Mouse (Mus musculus): ENCODE results near the gene Gstk1. TPM values are rescaled to one million over a fixed set of nuclear protein-coding genes. Genes with fewer than 3 reads are reported as not detected.

Gene Gstk1
- polyA plus RNA-seq (2015; fragmentation: Nextera tagmentation; extraction: Ambion mirVana): 3.7 and 5.2 TPM in 2 replicates

DNA sequence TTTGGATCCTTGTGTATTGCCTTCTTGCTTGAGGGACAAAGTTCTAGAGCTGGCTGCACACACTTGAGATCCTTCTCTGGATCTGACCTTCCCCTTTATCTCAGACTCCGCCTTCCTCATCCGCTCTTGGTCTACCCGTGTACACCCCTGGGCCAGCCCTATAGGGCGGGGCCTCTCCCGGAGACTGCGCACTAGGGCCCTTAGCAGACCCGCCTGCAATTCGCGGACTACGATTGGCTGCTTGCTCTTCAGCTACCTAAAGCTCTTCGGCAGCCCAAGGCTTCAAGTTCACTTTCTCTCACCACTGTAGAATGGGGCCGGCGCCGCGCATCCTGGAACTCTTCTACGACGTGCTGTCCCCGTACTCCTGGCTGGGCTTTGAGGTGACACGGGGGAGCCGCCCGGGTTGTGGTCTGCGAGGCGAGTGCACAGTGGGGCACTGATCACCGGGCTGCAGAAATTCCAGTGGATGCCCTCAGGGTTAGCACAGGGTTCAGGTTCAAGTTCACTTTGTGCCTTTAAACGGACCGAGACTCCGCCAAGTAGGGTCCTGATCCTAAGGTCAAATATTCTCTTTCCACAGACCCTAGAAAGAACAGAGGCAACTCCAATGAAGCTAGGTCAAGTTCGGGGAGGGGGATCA, at the start of gene Gstk1:
Gene Gstk1, plus strand, starts transcription at position 225 of the 643 bp plus-strand sequence.

DNA sequence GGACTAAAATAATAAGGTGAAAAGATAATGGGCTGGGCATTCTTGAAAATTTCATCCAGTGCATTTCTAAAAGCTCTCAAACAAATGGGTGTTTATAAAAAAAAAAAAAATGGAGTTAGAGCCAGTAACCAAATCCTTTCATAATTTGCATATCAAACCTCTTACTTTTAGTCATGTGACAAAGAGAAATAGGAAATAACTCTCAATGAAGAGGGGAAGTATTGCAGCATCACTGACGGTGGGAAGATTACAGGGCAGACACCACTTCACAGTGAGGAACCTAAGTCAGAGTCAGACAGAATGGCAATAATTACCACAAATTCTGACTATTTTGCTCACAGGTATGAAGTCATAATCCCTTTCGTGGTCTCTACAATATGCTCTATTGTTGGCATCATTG, 30.7 kb upstream of the Gstk1 start, which contains the start of gene Tas2r144:
Gene Tas2r144, plus strand, starts transcription at position 301 of the 400 bp plus-strand sequence.

DNA sequence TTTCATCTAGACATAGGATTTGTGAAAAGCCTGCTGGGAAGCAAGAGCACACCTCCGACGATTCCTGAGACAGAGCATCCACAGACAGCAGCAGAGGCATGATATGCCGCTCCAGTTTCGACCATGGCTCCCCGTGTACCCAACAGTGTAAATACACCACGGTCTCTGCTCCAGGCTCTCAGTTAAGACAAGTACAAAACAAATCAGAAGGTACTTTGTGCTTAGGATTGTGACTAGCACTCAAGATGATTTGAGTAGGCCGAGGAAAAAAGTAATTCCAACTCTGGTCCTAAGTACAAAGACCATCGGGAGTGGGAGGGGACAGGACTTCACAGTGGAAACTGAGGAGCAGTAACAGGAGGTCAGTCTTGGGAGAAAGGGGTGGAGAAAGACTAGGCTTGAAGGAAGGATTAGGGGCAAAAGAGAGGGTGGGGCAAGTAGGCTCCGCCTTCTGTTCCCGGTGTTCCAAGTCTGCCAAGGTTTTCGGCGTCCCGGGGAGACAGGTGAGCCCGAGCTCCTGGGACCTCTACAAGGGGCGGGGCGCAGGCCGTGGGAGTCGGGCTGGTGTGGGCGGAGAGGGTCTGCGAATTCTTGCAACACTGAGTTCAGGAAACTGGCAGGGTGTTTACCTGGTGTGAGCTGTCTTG, 15.9 kb downstream of the Gstk1 start, which contains the start of gene Tmem139:
Gene Tmem139, plus strand, starts transcription at position 447 of the 647 bp plus-strand sequence.

DNA sequence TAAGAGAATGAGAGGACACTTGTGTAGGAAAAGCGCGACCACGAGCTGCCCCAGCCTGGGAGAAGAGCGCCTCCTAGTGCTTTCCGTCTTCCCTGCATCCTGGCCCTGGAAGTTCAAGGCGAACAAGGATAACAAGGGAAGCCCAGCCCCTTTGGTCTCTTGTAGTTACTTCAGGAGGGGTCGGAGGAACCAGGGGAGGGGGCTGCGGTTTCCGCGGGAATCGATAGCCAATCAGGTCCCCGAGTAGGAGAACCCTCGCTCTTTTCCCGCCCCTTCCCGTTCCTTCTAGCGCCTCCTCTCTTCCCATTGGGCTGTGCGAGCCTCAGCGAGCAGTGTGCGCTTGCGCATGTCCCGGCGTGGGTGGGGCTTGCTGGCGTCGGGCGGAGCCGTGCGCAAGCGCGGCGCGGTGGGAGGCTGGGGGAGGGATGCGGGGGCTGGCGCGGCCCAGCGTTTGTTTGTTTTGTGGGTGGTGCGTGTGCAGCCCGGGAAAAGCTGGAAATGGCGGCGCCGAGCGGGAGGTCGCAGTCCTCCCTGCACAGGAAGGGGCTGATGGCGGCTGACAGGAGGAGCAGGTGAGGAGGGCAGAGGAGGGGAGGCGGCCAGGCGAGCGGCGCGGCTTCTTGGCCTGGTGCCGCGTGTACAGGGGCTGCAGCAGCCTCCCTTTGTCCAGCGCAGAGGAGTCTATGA, 19.0 kb downstream of the Gstk1 start, which contains the start of gene Casp2:
Gene Casp2, plus strand, starts transcription at position 360 of the 687 bp plus-strand sequence.

DNA sequence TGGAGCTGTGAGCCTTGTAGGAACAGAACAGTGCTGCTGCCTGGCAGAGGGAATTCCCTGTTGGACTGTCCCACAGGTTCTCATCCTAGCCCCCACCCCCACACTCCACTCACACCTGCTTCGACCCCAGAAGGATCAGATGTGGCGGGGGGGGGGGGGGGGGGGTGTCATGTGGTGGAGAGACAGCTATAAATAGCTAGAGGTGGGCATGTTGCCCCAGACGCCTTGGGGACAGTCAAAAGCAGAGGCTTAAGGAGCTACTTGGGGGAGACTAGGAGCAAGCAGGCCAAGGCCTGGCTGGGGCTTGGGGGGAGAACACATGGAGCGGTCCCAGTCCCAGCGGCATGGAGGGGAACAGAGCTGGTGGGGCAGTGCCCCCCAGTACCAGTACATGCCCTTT, 40.7 kb downstream of the Gstk1 start, which contains the start of gene Clcn1:
Gene Clcn1, plus strand, starts transcription at position 238 of the 400 bp plus-strand sequence.

Other genes with a start within 250 kb of the Gstk1 start
- not detected in 2 replicates for gene Sva, start 207.5 kb upstream of the Gstk1 start, polyA plus RNA-seq (2015; fragmentation: Nextera tagmentation; extraction: Ambion mirVana)
- gene Tas2r139, start 105.0 kb upstream of the Gstk1 start, polyA plus RNA-seq (2015; fragmentation: Nextera tagmentation; extraction: Ambion mirVana): not detected in 2 replicates
- gene Tas2r144, start 30.6 kb upstream of the Gstk1 start, polyA plus RNA-seq (2015; fragmentation: Nextera tagmentation; extraction: Ambion mirVana): not detected in 2 replicates
- 0.22 TPM in 1 of 2 replicates, not detected in the other for gene Tmem139, start 16.0 kb downstream of the Gstk1 start, polyA plus RNA-seq (2015; fragmentation: Nextera tagmentation; extraction: Ambion mirVana)
- 31.6 and 34.9 TPM in 2 replicates for gene Casp2, start 19.1 kb downstream of the Gstk1 start, polyA plus RNA-seq (2015; fragmentation: Nextera tagmentation; extraction: Ambion mirVana)
- gene Clcn1, start 40.8 kb downstream of the Gstk1 start, polyA plus RNA-seq (2015; fragmentation: Nextera tagmentation; extraction: Ambion mirVana): 0.07 and 0.10 TPM in 2 replicates
- 0.04 and 0.06 TPM in 2 replicates for gene Fam131b, start 78.7 kb downstream of the Gstk1 start, polyA plus RNA-seq (2015; fragmentation: Nextera tagmentation; extraction: Ambion mirVana)
- gene Zyx, start 103.7 kb downstream of the Gstk1 start, polyA plus RNA-seq (2015; fragmentation: Nextera tagmentation; extraction: Ambion mirVana): 67.2 and 85.7 TPM in 2 replicates
- gene Epha1, start 127.3 kb downstream of the Gstk1 start, polyA plus RNA-seq (2015; fragmentation: Nextera tagmentation; extraction: Ambion mirVana): 0.95 and 1.3 TPM in 2 replicates
- not detected in 2 replicates for gene Tas2r143, start 154.3 kb downstream of the Gstk1 start, polyA plus RNA-seq (2015; fragmentation: Nextera tagmentation; extraction: Ambion mirVana)
- 0.14 TPM in 1 of 2 replicates, not detected in the other for gene Tas2r135, start 159.5 kb downstream of the Gstk1 start, polyA plus RNA-seq (2015; fragmentation: Nextera tagmentation; extraction: Ambion mirVana)
- not detected in 2 replicates for gene Tas2r126, start 188.6 kb downstream of the Gstk1 start, polyA plus RNA-seq (2015; fragmentation: Nextera tagmentation; extraction: Ambion mirVana)
- 0.07 and 0.08 TPM in 2 replicates for gene Olfr458, start 219.3 kb downstream of the Gstk1 start, polyA plus RNA-seq (2015; fragmentation: Nextera tagmentation; extraction: Ambion mirVana)
- 0.05 TPM in 1 of 2 replicates, not detected in the other for gene Olfr457, start 230.4 kb downstream of the Gstk1 start, polyA plus RNA-seq (2015; fragmentation: Nextera tagmentation; extraction: Ambion mirVana)
- gene Olfr456, start 241.3 kb downstream of the Gstk1 start, polyA plus RNA-seq (2015; fragmentation: Nextera tagmentation; extraction: Ambion mirVana): 0.12 and 0.16 TPM in 2 replicates

Data from spleen, postnatal 0 days (tissue).